Mouse (Mus musculus): ENCODE measurements at regions not wholly inside any gene's neighbourhood (a gene's known extent, or its start where the extent isn't known, plus 50 kb on each side); places are given as distances from the start of the nearest gene placed in this dataset.

DNA sequence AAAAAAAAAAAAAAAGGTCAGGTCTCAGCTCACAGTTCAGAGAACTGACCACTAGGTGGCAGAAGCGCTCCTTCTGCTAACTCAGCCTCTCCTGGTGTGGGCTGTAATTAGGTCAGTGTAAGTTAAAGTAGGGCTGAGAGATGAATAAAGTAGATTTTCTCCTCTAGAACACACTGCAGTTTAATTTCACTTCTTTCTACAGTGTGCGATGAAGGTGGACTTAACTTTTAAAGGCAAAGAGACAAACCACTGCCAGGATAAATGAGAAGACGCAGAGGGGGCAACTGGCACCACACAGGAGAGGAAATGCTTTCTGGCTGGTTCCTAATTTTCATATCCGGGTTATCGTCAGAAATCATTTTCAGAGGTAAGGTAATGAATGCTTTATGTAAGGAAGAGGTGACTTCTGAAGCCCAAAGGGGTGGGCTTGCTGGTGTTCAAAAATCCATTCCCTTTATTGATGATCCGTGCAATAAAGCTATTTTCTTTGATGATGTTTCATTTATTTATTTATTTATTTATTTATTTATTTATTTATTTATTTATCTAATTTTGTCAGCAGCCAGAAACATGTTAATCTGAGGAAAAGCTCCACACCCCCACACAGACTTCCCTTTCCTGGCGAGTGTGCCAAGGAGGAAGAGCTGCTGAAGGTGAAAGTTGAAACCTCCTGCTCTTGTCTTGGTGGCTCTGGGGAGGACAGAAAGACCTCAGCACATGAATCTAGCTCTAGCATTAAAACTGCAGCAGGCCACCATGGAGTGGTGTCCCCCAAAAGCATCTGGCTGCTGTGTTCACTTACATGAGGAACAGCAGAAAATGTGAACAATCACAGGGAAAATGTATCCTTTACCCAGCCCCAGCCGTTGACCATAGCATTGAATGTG lies 582.4 kb upstream of the Gje1 start (continued):
- no peak for TF ChIP-seq USF2 (IDR thresholded peaks at IDR 0.05; ENCODE audit: borderline replicate concordance in 1 of 2, insufficient read depth in 1 of 2, low read depth in 1 of 2, low read length in 2 of 2)
- TF ChIP-seq JUND (IDR thresholded peaks at IDR 0.05; ENCODE audit: low read depth, low read length): no peak
- no peak for TF ChIP-seq UBTF (IDR thresholded peaks at IDR 0.05; ENCODE audit: borderline replicate concordance, insufficient read depth, low read depth, low read length)
- no peak for TF ChIP-seq NELFE (IDR thresholded peaks at IDR 0.05; ENCODE audit: low read depth, low read length)
- peak; percentile 79 for TF ChIP-seq SMC3 (IDR thresholded peaks at IDR 0.05; ENCODE audit: low read depth, low read length)
- no peak for TF ChIP-seq MXI1 (IDR thresholded peaks at IDR 0.05; ENCODE audit: low read depth, low read length)
- TF ChIP-seq RAD21 (IDR thresholded peaks at IDR 0.05; ENCODE audit: low read depth, low read length): peak; percentile 89

DNA sequence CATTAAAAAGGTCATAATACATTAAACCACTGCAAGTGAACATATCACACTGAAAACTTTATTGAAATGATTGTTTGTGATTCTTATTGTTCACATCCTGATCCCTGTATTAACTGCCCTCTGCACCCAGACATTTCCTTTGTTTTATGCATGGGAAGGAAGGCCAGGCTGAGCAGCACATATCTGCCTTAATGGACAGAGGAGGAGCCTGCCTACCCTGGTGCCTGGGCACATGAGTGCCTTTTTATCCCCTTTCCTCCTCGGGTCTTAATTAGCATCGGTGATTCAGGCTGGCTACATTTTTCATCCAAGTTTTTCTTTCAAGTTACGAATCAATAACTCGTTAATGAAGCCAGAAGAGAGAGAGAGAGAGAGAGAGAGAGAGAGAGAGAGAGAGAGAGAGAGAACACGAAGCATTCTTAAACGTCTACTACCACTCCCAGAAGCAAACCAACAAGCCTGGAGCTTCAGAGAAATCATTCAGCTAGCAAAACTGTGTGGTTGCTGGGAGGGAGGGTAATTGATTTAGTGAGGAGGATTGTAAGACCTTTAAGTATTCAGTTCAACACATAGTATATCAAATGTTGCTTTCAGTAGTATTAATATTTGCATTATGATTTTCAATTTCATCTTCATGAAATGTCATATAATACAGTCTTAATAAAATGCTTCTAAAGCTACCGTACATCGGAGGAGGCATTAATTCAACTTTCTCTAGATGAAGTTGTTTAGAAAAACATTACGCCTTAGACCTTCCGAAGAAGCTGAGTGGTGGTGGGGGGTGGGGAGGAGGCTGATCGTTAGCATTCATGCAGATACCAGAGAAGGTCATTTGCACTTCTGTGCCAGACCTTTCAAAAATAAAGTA lies 581.6 kb upstream of the Gje1 start:
- TF ChIP-seq SIN3A (IDR thresholded peaks at IDR 0.05; ENCODE audit: low read length) (0 out of 2 replicates have a peak, but pooled peaks have one; percentile 25), E2F4 (IDR thresholded peaks at IDR 0.05; ENCODE audit: borderline replicate concordance, low read depth, low read length) (no peak)
- Histone ChIP-seq H3K27ac (ENCODE audit: control insufficient read depth, low read depth, low read length) (no peak overlapping the region), H3K4me3 (ENCODE audit: control insufficient read depth in 1 of 2, insufficient read depth in 1 of 2, low read depth in 2 of 2, low read length in 2 of 2) (no peak overlapping the region), H3K36me3 (ENCODE audit: control insufficient read depth in 1 of 2, insufficient read depth in 2 of 2, low read length in 2 of 2) (peaks cover 0 to 2% of the 10 kb centered on the region in 2 experiments; a peak in 1 of 4 replicates), H3K27me3 (ENCODE audit: control insufficient read depth in 1 of 2, insufficient read depth in 2 of 2, low read length in 2 of 2) (no peaks in the 10 kb centered on the region), H3K79me2 (ENCODE audit: control insufficient read depth, insufficient read depth, low read length, poor library complexity) (no peaks in the 10 kb centered on the region; the same call in 1 of the 2 replicates), H3K4me1 (ENCODE audit: control insufficient read depth in 1 of 2, insufficient read depth in 2 of 2, low read length in 2 of 2) (peaks cover 0 to 4% of the 10 kb centered on the region in 2 experiments; a peak in 1 of 4 replicates), H3K9ac (ENCODE audit: control insufficient read depth, low read depth, low read length, poor library complexity, severe bottlenecking) (no peak overlapping the region), H3K9me3 (replicated peaks; ENCODE audit: insufficient read depth, low read length) (no peaks in the 10 kb centered on the region)
- no peak for DNase-seq (ENCODE audit: low read depth, low spot score)

DNA sequence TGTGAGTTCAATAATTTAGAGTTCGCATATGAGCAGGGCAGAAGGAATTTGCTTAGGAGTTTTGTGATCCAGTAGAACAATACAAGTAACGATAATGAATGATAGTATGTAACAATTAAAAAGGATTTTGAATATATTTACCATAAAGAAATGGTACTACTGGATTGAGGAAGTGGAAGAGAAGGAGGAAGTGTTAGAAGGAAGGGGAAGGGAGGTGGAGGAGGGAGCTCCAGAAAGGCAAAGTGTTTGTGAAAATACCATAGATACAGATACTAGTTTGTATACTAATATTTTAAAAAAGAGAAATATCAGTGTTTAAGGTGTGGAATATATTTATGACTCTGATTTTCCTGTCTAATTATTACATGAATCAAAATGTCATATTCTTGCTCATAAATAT lies 579.2 kb upstream of the Gje1 start:
- H3K27ac ChIP-seq (ENCODE audit: control insufficient read depth, low read depth, low read length): no peak overlapping the region
- no peaks in the 10 kb centered on the region for H3K9me3 ChIP-seq (replicated peaks; ENCODE audit: insufficient read depth, low read length)
- H3K36me3 ChIP-seq (ENCODE audit: control insufficient read depth in 1 of 2, insufficient read depth in 2 of 2, low read length in 2 of 2): peaks cover 0 to 2% of the 10 kb centered on the region in 2 experiments; a peak in 1 of 4 replicates
- H3K4me3 ChIP-seq (ENCODE audit: control insufficient read depth in 1 of 2, insufficient read depth in 1 of 2, low read depth in 2 of 2, low read length in 2 of 2): no peak overlapping the region
- H3K27me3 ChIP-seq (ENCODE audit: control insufficient read depth in 1 of 2, insufficient read depth in 2 of 2, low read length in 2 of 2): no peaks in the 10 kb centered on the region
- H3K4me1 ChIP-seq (ENCODE audit: control insufficient read depth in 1 of 2, insufficient read depth in 2 of 2, low read length in 2 of 2): peaks cover 0 to 4% of the 10 kb centered on the region in 2 experiments; a peak in 1 of 4 replicates
- H3K79me2 ChIP-seq (ENCODE audit: control insufficient read depth, insufficient read depth, low read length, poor library complexity): no peaks in the 10 kb centered on the region; the same call in 1 of the 2 replicates
- peak; percentile 36 for DNase-seq (ENCODE audit: low read depth, low spot score)
- H3K9ac ChIP-seq (ENCODE audit: control insufficient read depth, low read depth, low read length, poor library complexity, severe bottlenecking): no peak overlapping the region
- TF ChIP-seq EP300 (IDR thresholded peaks at IDR 0.05; ENCODE audit: low read depth in 1 of 2, low read length in 2 of 2) (no peak), CHD2 (IDR thresholded peaks at IDR 0.05; ENCODE audit: low read length) (no peak), ZKSCAN1 (IDR thresholded peaks at IDR 0.05; ENCODE audit: low read depth, low read length) (no peak), ZNF384 (IDR thresholded peaks at IDR 0.05; ENCODE audit: low read depth, low read length) (no peak), HCFC1 (IDR thresholded peaks at IDR 0.05; ENCODE audit: low read depth, low read length) (no peak), USF2 (IDR thresholded peaks at IDR 0.05; ENCODE audit: borderline replicate concordance in 1 of 2, insufficient read depth in 1 of 2, low read depth in 1 of 2, low read length in 2 of 2) (no peak), SMC3 (IDR thresholded peaks at IDR 0.05; ENCODE audit: low read depth, low read length) (no peak), MAFK (IDR thresholded peaks at IDR 0.05; ENCODE audit: borderline replicate concordance, low read depth, low read length) (no peak), BHLHE40 (IDR thresholded peaks at IDR 0.05; ENCODE audit: borderline replicate concordance, low read depth, low read length) (no peak), CTCF (IDR thresholded peaks at IDR 0.05 in 2 of 3, conservative IDR thresholded peaks at IDR 0.05 in 1 of 3; ENCODE audit: control insufficient read depth in 1 of 3, insufficient read depth in 1 of 3, low read depth in 2 of 3, low read length in 3 of 3, poor library complexity in 1 of 3, severe bottlenecking in 1 of 3) (no peak)
